Mouse (Mus musculus) MEL (cell line): ENCODE data around the gene Rad51b. TPM values are rescaled to one million over a fixed set of nuclear protein-coding genes. Genes with fewer than 3 reads are reported as not detected.

Experiments
- DNase-seq: peaks from one replicate; pipeline ENCODE4 v3.0.0; 2011; ENCODE audit warnings: low read depth, low spot score
- H3K27ac ChIP-seq: 2 replicates; pipeline ENCODE4 v1.5.1; 2012; ENCODE audit warnings: low read depth, mild to moderate bottlenecking, control low read depth, low read length, moderate library complexity; ENCODE audit not compliant: control insufficient read depth
- H3K27me3 ChIP-seq, 2 experiments: fragments of 150-350 bp in 1 of 2; sonication (generic) in 1 of 2; 2 replicates each; pipeline ENCODE4 v1.6.1; 2012; ENCODE audit warnings: low read length in 2 of 2, mild to moderate bottlenecking in 2 of 2, improper control_type of control experiment in 1 of 2, moderate library complexity in 1 of 2; ENCODE audit not compliant: insufficient read depth in 2 of 2, control insufficient read depth in 1 of 2
- H3K36me3 ChIP-seq, 2 experiments: 2 replicates each; pipeline ENCODE4 v1.6.1; 2012 to 2014; ENCODE audit warnings: low read length in 2 of 2, improper control_type of control experiment in 1 of 2, inconsistent platforms in 1 of 2, mild to moderate bottlenecking in 1 of 2; ENCODE audit not compliant: insufficient read depth in 2 of 2, control insufficient read depth in 1 of 2
- H3K4me1 ChIP-seq, 2 experiments: fragments of 150-350 bp in 1 of 2; sonication (generic) in 1 of 2; 2 replicates each; pipeline ENCODE4 v1.6.1; 2012; ENCODE audit warnings: low read length in 2 of 2, improper control_type of control experiment in 1 of 2, mild to moderate bottlenecking in 1 of 2; ENCODE audit not compliant: insufficient read depth in 2 of 2, control insufficient read depth in 1 of 2
- H3K4me3 ChIP-seq, 2 experiments: fragments of 150-350 bp in 1 of 2; sonication (generic) in 1 of 2; 2 replicates each; pipeline ENCODE4 v1.5.1; 2012; ENCODE audit warnings: low read depth in 2 of 2, low read length in 2 of 2, mild to moderate bottlenecking in 2 of 2, moderate library complexity in 2 of 2, control low read depth in 1 of 2, improper control_type of control experiment in 1 of 2; ENCODE audit not compliant: control insufficient read depth in 1 of 2, insufficient read depth in 1 of 2
- H3K79me2 ChIP-seq: 2 replicates; pipeline ENCODE4 v1.6.1; 2012; ENCODE audit warnings: mild to moderate bottlenecking, low read length, moderate library complexity; ENCODE audit not compliant: control insufficient read depth, poor library complexity, insufficient read depth
- H3K9ac ChIP-seq: 2 replicates; pipeline ENCODE4 v1.6.1; 2012; ENCODE audit warnings: low read depth, mild to moderate bottlenecking, control low read depth, low read length, moderate library complexity; ENCODE audit not compliant: control insufficient read depth, poor library complexity, severe bottlenecking
- H3K9me3 ChIP-seq: fragments of 150-350 bp; sonication (generic); replicated peaks from 2 replicates; pipeline ENCODE4 v1.6.1; 2012; ENCODE audit warnings: mild to moderate bottlenecking, low read length, improper control_type of control experiment, moderate library complexity; ENCODE audit not compliant: insufficient read depth
- CHD2 ChIP-seq: IDR thresholded peaks from 2 replicates; pipeline ENCODE4 v1.6.1; 2011; ENCODE audit warnings: low read length, improper control_type of control experiment
- CTCF ChIP-seq, 3 experiments: IDR thresholded peaks in 2 of 3; conservative IDR thresholded peaks in 1 of 3; 2 replicates each; pipeline ENCODE4 v1.5.1; 2011 to 2012; ENCODE audit warnings: low read length in 3 of 3, low read depth in 2 of 3, mild to moderate bottlenecking in 2 of 3, improper control_type of control experiment in 1 of 3, inconsistent platforms in 1 of 3, mixed read lengths in 1 of 3, moderate library complexity in 1 of 3; ENCODE audit not compliant: control insufficient read depth in 1 of 3, insufficient read depth in 1 of 3, poor library complexity in 1 of 3, severe bottlenecking in 1 of 3
- E2F4 ChIP-seq: IDR thresholded peaks from 2 replicates; pipeline ENCODE4 v1.6.1; 2011; ENCODE audit warnings: low read depth, low read length, improper control_type of control experiment, borderline replicate concordance
- EP300 ChIP-seq, 2 experiments: IDR thresholded peaks; 2 replicates each; pipeline ENCODE4 v1.6.1; 2011; ENCODE audit warnings: improper control_type of control experiment in 2 of 2, low read length in 2 of 2, low read depth in 1 of 2, mild to moderate bottlenecking in 1 of 2
- ETS1 ChIP-seq: IDR thresholded peaks from 2 replicates; pipeline ENCODE4 v1.6.1; 2012; ENCODE audit warnings: low read depth, mild to moderate bottlenecking, inconsistent platforms, low read length, improper control_type of control experiment, moderate library complexity
- GABPA ChIP-seq: IDR thresholded peaks from 2 replicates; pipeline ENCODE4 v1.6.1; 2012; ENCODE audit warnings: low read depth, mild to moderate bottlenecking, inconsistent platforms, low read length, improper control_type of control experiment, moderate library complexity
- GATA1 ChIP-seq: IDR thresholded peaks from 2 replicates; pipeline ENCODE4 v1.6.1; 2011; ENCODE audit warnings: low read depth, low read length, improper control_type of control experiment
- KAT2A ChIP-seq: conservative IDR thresholded peaks from 2 replicates; pipeline ENCODE4 v1.6.1; 2012; ENCODE audit warnings: low read depth, low read length, improper control_type of control experiment, inconsistent platforms
- MAX ChIP-seq: IDR thresholded peaks from 2 replicates; pipeline ENCODE4 v1.6.1; 2011; ENCODE audit warnings: low read length, improper control_type of control experiment
- MAZ ChIP-seq: IDR thresholded peaks from 2 replicates; pipeline ENCODE4 v1.6.1; 2012; ENCODE audit warnings: low read depth, mild to moderate bottlenecking, inconsistent platforms, low read length, improper control_type of control experiment
- MXI1 ChIP-seq: IDR thresholded peaks from 2 replicates; pipeline ENCODE4 v1.6.1; 2011; ENCODE audit warnings: mild to moderate bottlenecking, low read depth, low read length, improper control_type of control experiment
- MYB ChIP-seq: IDR thresholded peaks from 2 replicates; pipeline ENCODE4 v1.6.1; 2011; ENCODE audit warnings: mild to moderate bottlenecking, low read depth, low read length, improper control_type of control experiment
- POLR2AphosphoS2 ChIP-seq: IDR thresholded peaks from 2 replicates; pipeline ENCODE4 v1.6.1; 2011; ENCODE audit warnings: low read length, improper control_type of control experiment
- POLR2AphosphoS5 ChIP-seq: IDR thresholded peaks from 2 replicates; pipeline ENCODE4 v1.6.1; 2012; ENCODE audit warnings: low read depth, borderline replicate concordance, mild to moderate bottlenecking, inconsistent platforms, low read length, moderate library complexity, mixed read lengths
- RAD21 ChIP-seq: IDR thresholded peaks from 2 replicates; pipeline ENCODE4 v1.6.1; 2011; ENCODE audit warnings: mild to moderate bottlenecking, low read depth, low read length, improper control_type of control experiment
- RCOR1 ChIP-seq: IDR thresholded peaks from 2 replicates; pipeline ENCODE4 v1.6.1; 2012; ENCODE audit warnings: low read depth, mild to moderate bottlenecking, inconsistent platforms, low read length, improper control_type of control experiment
- SIN3A ChIP-seq: IDR thresholded peaks from 2 replicates; pipeline ENCODE4 v1.6.1; 2012; ENCODE audit warnings: low read length, improper control_type of control experiment, inconsistent platforms
- TAL1 ChIP-seq: IDR thresholded peaks from 2 replicates; pipeline ENCODE4 v1.6.1; 2012; ENCODE audit warnings: mild to moderate bottlenecking, inconsistent platforms, low read length, moderate library complexity, mixed read lengths
- TBP ChIP-seq: IDR thresholded peaks from 2 replicates; pipeline ENCODE4 v1.8.0; 2011; ENCODE audit warnings: low read depth, low read length, improper control_type of control experiment
- TCF12 ChIP-seq: IDR thresholded peaks from 2 replicates; pipeline ENCODE4 v1.6.1; 2014; ENCODE audit warnings: low read depth, mild to moderate bottlenecking, inconsistent platforms, low read length, improper control_type of control experiment, moderate library complexity
- UBTF ChIP-seq: IDR thresholded peaks from 2 replicates; pipeline ENCODE4 v1.6.1; 2012; ENCODE audit warnings: low read depth, mild to moderate bottlenecking, inconsistent platforms, low read length, improper control_type of control experiment, moderate library complexity, borderline replicate concordance; ENCODE audit not compliant: insufficient read depth
- USF1 ChIP-seq: IDR thresholded peaks from 2 replicates; pipeline ENCODE4 v1.6.1; 2014; ENCODE audit warnings: low read depth, mild to moderate bottlenecking, inconsistent platforms, low read length, improper control_type of control experiment, moderate library complexity
- USF2 ChIP-seq, 2 experiments: IDR thresholded peaks; 2 replicates each; pipeline ENCODE4 v1.6.1; 2011 to 2012; ENCODE audit warnings: improper control_type of control experiment in 2 of 2, low read length in 2 of 2, borderline replicate concordance in 1 of 2, inconsistent platforms in 1 of 2, low read depth in 1 of 2, mild to moderate bottlenecking in 1 of 2; ENCODE audit not compliant: insufficient read depth in 1 of 2
- ZC3H11A ChIP-seq: IDR thresholded peaks from 2 replicates; pipeline ENCODE4 v1.6.1; 2012; ENCODE audit warnings: low read depth, mild to moderate bottlenecking, inconsistent platforms, low read length, improper control_type of control experiment
- ZKSCAN1 ChIP-seq: IDR thresholded peaks from 2 replicates; pipeline ENCODE4 v1.6.1; 2012; ENCODE audit warnings: low read depth, mild to moderate bottlenecking, inconsistent platforms, low read length, improper control_type of control experiment, moderate library complexity
- ZMIZ1 ChIP-seq: IDR thresholded peaks from 2 replicates; pipeline ENCODE4 v1.6.1; 2012; ENCODE audit warnings: low read depth, mild to moderate bottlenecking, inconsistent platforms, low read length, improper control_type of control experiment, moderate library complexity
- polyA plus RNA-seq, 2 experiments: library from polyadenylated mRNA; stranded (reverse) in 1 of 2; unstranded in 1 of 2; fragments of >175 nt in 1 of 2; fragments of >200 nt in 1 of 2; gene quantifications; 2 replicates each; pipeline versions ENCODE4 v1.2.1 to v1.2.4; 2012; ENCODE audit warnings: low replicate concordance in 2 of 2, low read depth in 1 of 2; ENCODE audit not compliant: insufficient read length in 2 of 2, insufficient read depth in 1 of 2, missing spikeins in 1 of 2
- total RNA-seq: library from RNA; depleted of rRNA; stranded (reverse); fragments of 300-350 nt; gene quantifications from 2 replicates; pipeline ENCODE4 v1.2.3, GENCODE M21; 2012

Rad51b gene
- total and polyA plus RNA-seq, 3 experiments: 3.6 to 5.7 TPM; not detected in 1

GRCm38 (mm10) chr12:79449817-79450411, 152.8 kb downstream of the Rad51b start:
- Histone ChIP-seq H3K4me1 (no peaks in the 10 kb centered on the region), H3K27me3 (no peaks in the 10 kb centered on the region), H3K79me2 (no peaks in the 10 kb centered on the region), H3K9me3 (no peaks in the 10 kb centered on the region), H3K36me3 (no peaks in the 10 kb centered on the region), H3K4me3 (no peak overlapping the region), H3K9ac (no peak overlapping the region), H3K27ac (no peak overlapping the region)
- DNase-seq: no peak
- TF ChIP-seq POLR2AphosphoS5 (no peak), POLR2AphosphoS2 (no peak), RAD21 (no peak), TCF12 (no peak), ZKSCAN1 (no peak), UBTF (no peak), TAL1 (no peak), MYB (no peak), MXI1 (no peak), MAZ (no peak), ZC3H11A (no peak), CTCF (IDR thresholded peaks at IDR 0.05 in 2 of 3, conservative IDR thresholded peaks at IDR 0.05 in 1 of 3; ENCODE audit: control insufficient read depth in 1 of 3, insufficient read depth in 1 of 3, low read depth in 2 of 3, low read length in 3 of 3, poor library complexity in 1 of 3, severe bottlenecking in 1 of 3) (no peak), ZMIZ1 (no peak), EP300 (IDR thresholded peaks at IDR 0.05; ENCODE audit: low read depth in 1 of 2, low read length in 2 of 2) (no peak), GATA1 (no peak), RCOR1 (no peak), MAX (no peak), ETS1 (no peak), CHD2 (no peak)

DNA sequence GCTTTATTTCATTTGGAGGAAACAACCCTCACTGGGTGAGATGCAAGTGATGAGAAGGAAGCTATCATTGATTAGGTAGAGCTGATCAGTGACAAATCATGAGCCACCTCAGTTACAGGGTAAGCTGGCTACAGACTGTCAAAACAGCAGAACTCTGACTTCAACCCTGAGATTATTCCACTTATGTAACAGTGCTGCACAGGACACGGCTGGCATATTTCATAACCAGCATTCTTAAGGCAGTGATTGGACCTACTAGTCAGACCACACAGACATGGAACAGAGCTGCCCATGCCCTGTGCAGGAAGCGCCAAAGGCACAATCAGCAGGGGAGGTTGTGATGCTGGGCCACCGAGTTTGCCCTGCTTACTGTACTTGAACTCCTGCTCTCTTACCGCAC, 155.8 kb downstream of the Rad51b start:
- Histone ChIP-seq H3K27ac (no peak overlapping the region), H3K27me3 (no peaks in the 10 kb centered on the region), H3K4me1 (no peaks in the 10 kb centered on the region), H3K9me3 (no peaks in the 10 kb centered on the region), H3K36me3 (no peaks in the 10 kb centered on the region), H3K4me3 (no peak overlapping the region), H3K9ac (no peak overlapping the region), H3K79me2 (no peaks in the 10 kb centered on the region)
- no peak for DNase-seq
- no peak for TF ChIP-seq MYB
- TF ChIP-seq POLR2AphosphoS2: no peak
- no peak for TF ChIP-seq SIN3A
- no peak for TF ChIP-seq MAX
- no peak for TF ChIP-seq TAL1
- TF ChIP-seq ZKSCAN1: no peak
- no peak for TF ChIP-seq UBTF
- TF ChIP-seq USF2 (IDR thresholded peaks at IDR 0.05; ENCODE audit: borderline replicate concordance in 1 of 2, insufficient read depth in 1 of 2, low read depth in 1 of 2, low read length in 2 of 2): no peak
- TF ChIP-seq GABPA: no peak
- no peak for TF ChIP-seq TBP
- TF ChIP-seq USF1: no peak
- TF ChIP-seq KAT2A: no peak
- TF ChIP-seq EP300 (IDR thresholded peaks at IDR 0.05; ENCODE audit: low read depth in 1 of 2, low read length in 2 of 2): no peak
- TF ChIP-seq E2F4: no peak
